Mouse (Mus musculus) ES-E14 (cell line): ENCODE results near the gene Nprl3. TPM values are rescaled to one million over a fixed set of nuclear protein-coding genes. Genes with fewer than 3 reads are reported as not detected.

Experiments
- DNase-seq: peaks from one replicate; pipeline ENCODE4 v3.0.0-alpha.2; 2013; ENCODE audit warnings: low read depth, low spot score
- H3K27ac ChIP-seq: 2 replicates; pipeline ENCODE4 v1.5.1; 2012; ENCODE audit warnings: low read depth, mild to moderate bottlenecking, low read length, moderate library complexity, mixed read lengths; ENCODE audit not compliant: poor library complexity, insufficient read depth, severe bottlenecking
- H3K36me3 ChIP-seq: 2 replicates; pipeline ENCODE4 v1.6.1; 2012; ENCODE audit warnings: mild to moderate bottlenecking, low read length, moderate library complexity, mixed read lengths; ENCODE audit not compliant: control insufficient read depth, poor library complexity, insufficient read depth, severe bottlenecking
- H3K4me1 ChIP-seq, 2 experiments: fragments of 150-350 bp in 1 of 2; sonication (generic) in 1 of 2; 2 replicates each; pipeline ENCODE4 v1.6.1; 2012; ENCODE audit warnings: low read length in 2 of 2, mild to moderate bottlenecking in 1 of 2, mixed read lengths in 1 of 2; ENCODE audit not compliant: control insufficient read depth in 2 of 2, insufficient read depth in 2 of 2, poor library complexity in 1 of 2
- H3K4me3 ChIP-seq, 2 experiments: fragments of 150-350 bp in 1 of 2; sonication (generic) in 1 of 2; 2 replicates each; pipeline ENCODE4 v1.5.1; 2012; ENCODE audit warnings: low read length in 2 of 2, low read depth in 1 of 2, mild to moderate bottlenecking in 1 of 2, mixed read lengths in 1 of 2; ENCODE audit not compliant: insufficient read depth in 1 of 2, poor library complexity in 1 of 2, severe bottlenecking in 1 of 2
- H3K9ac ChIP-seq: 2 replicates; pipeline ENCODE4 v1.6.1; 2012; ENCODE audit warnings: low read depth, mild to moderate bottlenecking, low read length, mixed read lengths; ENCODE audit not compliant: poor library complexity, insufficient read depth, severe bottlenecking
- H3K9me3 ChIP-seq: fragments of 150-350 bp; sonication (generic); 2 replicates; pipeline ENCODE4 v1.6.1; 2012; ENCODE audit warnings: low read depth, mild to moderate bottlenecking, low read length; ENCODE audit not compliant: control insufficient read depth, insufficient read depth
- CHD2 ChIP-seq: IDR thresholded peaks from 2 replicates; pipeline ENCODE4 v1.6.1; 2014; ENCODE audit warnings: mild to moderate bottlenecking, low read depth, low read length, inconsistent platforms
- HCFC1 ChIP-seq: IDR thresholded peaks from 2 replicates; pipeline ENCODE4 v1.6.1; 2012; ENCODE audit warnings: low read length, inconsistent platforms, borderline replicate concordance; ENCODE audit not compliant: insufficient read depth
- MAFK ChIP-seq: IDR thresholded peaks from 2 replicates; pipeline ENCODE4 v1.6.1; 2014; ENCODE audit warnings: mild to moderate bottlenecking, low read depth, low read length, inconsistent platforms; ENCODE audit not compliant: insufficient read depth
- ZC3H11A ChIP-seq: IDR thresholded peaks from 2 replicates; pipeline ENCODE4 v1.6.1; 2012; ENCODE audit warnings: low read depth, mild to moderate bottlenecking, inconsistent platforms, low read length, borderline replicate concordance
- ZNF384 ChIP-seq: IDR thresholded peaks from 2 replicates; pipeline ENCODE4 v1.6.1; 2012; ENCODE audit warnings: low read depth, low read length, inconsistent platforms
- in situ Hi-C, 2 experiments: fragments of 600-800 bp; cut with MboI; formaldehyde crosslinking; loops; one replicate each; pipeline ENCODE4 v1.15.1; 2025; ENCODE audit warnings: low sequenced_read_pairs in 2 of 2, inconsistent platforms in 1 of 2; ENCODE audit not compliant: unreplicated experiment in 2 of 2
- total RNA-seq: library from RNA; depleted of rRNA; stranded (reverse); fragments of 300-350 nt; gene quantifications from 2 replicates; pipeline ENCODE4 v1.2.3, GENCODE M21; 2012

The Nprl3 gene
- total RNA-seq, 1 experiment, result 47.2 TPM

DNA sequence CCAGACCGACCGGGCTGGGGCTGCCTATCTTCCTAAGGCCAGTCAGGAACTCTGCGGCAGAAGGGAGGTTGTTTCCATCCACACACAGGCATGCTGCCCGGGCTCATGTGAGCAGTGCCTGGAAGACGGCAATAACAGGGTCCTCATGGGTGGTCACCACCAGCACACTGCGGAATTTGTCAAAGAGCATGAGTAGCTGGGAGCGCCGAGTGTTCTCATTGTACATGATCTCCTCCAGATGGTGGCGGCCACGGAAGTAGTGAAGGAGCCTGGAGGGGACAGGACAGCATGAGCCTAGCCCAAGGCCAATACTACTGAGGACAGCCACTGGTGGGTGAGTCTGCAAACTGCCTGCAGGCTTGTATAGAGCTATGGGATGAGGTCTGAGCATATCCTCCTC lies 34.7 kb downstream of the Nprl3 start:
- H3K27ac ChIP-seq, result no peak overlapping the region
- TF ChIP-seq MAFK (no peak), ZC3H11A (no peak), CHD2 (no peak), HCFC1 (no peak), ZNF384 (no peak)
- in situ Hi-C loops, result no loop called here
- no peak overlapping the region for H3K4me3 ChIP-seq
- no peaks in the 10 kb centered on the region for H3K4me1 ChIP-seq
- no peak for DNase-seq
- no peak overlapping the region for H3K9ac ChIP-seq
- H3K9me3 ChIP-seq, result no peaks in the 10 kb centered on the region
- H3K36me3 ChIP-seq, result peaks cover 46% of the 10 kb centered on the region

DNA sequence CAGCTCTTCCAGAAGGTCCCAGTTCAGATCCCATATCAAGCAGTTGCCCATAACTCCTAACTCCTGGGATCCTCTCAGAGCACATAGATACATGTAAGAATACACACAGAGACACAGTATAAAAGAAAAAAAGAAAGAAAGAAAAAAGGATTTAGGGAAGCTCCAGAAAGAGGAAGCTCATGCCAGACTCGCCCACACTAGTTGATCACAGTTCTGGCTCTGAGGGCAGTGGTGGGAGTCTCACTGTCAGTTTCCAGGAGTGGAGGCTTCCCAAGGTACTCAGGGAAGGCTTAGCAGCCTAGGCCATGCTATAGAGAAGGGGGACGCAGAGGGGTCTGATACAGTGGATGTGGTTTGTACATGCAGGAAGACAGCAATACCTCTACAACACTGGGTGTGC lies 36.4 kb downstream of the Nprl3 start:
- DNase-seq, result no peak
- Histone ChIP-seq H3K4me1 (no peaks in the 10 kb centered on the region; a peak in 1 of 4 replicates), H3K36me3 (peaks cover 44% of the 10 kb centered on the region), H3K27ac (no peak overlapping the region), H3K4me3 (no peak overlapping the region), H3K9me3 (no peaks in the 10 kb centered on the region), H3K9ac (no peak overlapping the region)
- in situ Hi-C loops, result no loop called here
- TF ChIP-seq HCFC1, result no peak
- no peak for TF ChIP-seq ZNF384
- no peak for TF ChIP-seq CHD2
- no peak for TF ChIP-seq ZC3H11A
- TF ChIP-seq MAFK, result no peak

DNA sequence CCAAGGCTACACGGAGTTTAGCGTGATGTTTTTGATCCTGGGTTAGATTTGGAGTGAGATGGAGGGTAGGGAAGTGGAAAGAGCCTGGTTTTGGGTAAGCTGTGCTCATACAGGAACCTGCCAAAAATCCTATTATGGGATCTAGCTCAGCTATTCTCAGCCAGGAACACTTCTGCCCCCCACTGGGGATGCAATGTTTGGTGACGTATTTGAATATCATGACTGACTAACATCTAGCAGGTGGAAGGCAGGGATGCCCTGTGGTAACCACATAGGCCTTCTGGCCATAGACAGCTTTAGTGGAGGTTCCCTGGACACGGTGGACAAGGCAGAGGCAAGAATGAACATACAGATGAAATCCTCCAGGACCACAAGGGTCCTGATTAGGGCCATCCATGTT lies 37.3 kb downstream of the Nprl3 start:
- no peak for DNase-seq
- Histone ChIP-seq H3K27ac (no peak overlapping the region), H3K4me3 (no peak overlapping the region), H3K36me3 (peaks cover 44% of the 10 kb centered on the region), H3K9me3 (no peaks in the 10 kb centered on the region), H3K4me1 (peaks cover 0 to 4% of the 10 kb centered on the region in 2 experiments; a peak in 2 of 4 replicates), H3K9ac (no peak overlapping the region)
- TF ChIP-seq ZNF384 (no peak), ZC3H11A (no peak), MAFK (no peak), HCFC1 (no peak), CHD2 (no peak)
- in situ Hi-C loops, result no loop called here

DNA sequence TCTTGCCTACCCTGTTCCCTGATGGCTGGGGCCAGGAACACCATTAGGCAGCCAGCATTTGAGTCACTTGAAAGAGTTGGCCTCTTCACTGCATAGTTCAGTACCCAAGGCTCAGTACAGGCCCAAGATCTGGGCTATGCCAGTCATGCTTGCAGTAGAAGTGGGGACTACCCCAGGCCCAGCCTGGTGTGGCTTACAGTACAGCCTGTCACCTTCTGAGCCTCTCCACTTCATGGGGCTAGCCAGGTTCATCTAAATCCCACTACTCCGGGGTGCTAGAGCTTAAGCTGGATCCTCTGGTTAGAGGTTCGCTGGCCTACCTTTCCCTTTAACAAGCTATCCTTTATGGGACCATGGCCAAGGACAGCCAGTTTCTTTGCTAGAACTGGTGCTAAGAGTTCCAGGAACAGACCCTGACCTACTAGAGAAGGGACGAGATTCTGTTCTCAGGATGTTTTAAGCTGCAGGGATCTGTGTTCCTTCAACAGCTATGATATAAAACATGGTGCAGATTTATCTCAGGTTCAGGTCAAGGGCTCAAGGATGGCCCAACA lies 39.1 kb downstream of the Nprl3 start:
- TF ChIP-seq CHD2 (no peak), HCFC1 (no peak)
- Histone ChIP-seq H3K9ac (no peak overlapping the region), H3K9me3 (no peaks in the 10 kb centered on the region), H3K4me3 (no peak overlapping the region), H3K4me1 (peaks cover 0 to 13% of the 10 kb centered on the region in 2 experiments; a peak in 2 of 4 replicates), H3K27ac (no peak overlapping the region), H3K36me3 (peaks cover 30% of the 10 kb centered on the region; the same call in 1 of the 2 replicates)
- in situ Hi-C loops, result no loop called here
- DNase-seq, result no peak

DNA sequence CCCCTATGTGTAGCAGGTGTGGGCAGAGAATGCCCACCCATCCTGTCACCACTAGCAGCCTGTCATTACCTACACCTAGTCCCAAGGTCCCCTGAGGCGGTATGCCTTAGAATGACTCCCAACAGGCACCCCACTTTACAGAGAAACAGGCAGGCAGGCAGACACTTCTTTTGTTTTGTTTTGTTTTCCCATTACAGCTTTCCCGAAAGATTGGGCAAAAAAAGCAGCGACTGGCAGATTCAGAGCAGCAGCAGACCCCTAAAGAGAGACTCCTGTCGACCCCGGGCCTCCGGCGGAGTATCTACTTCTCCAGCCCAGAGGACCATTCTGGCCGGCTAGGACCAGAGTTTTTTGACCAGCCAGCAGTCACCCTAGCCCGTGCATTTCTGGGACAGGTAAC lies 40.0 kb downstream of the Nprl3 start:
- no peak for TF ChIP-seq CHD2
- TF ChIP-seq ZNF384, result no peak
- no peak for TF ChIP-seq ZC3H11A
- no peak for TF ChIP-seq MAFK
- no peak for TF ChIP-seq HCFC1
- no peak for DNase-seq
- in situ Hi-C loops, result no loop called here
- Histone ChIP-seq H3K4me3 (no peak overlapping the region), H3K9me3 (no peaks in the 10 kb centered on the region), H3K27ac (no peak overlapping the region), H3K4me1 (peaks cover 0 to 17% of the 10 kb centered on the region in 2 experiments; a peak in 3 of 4 replicates), H3K36me3 (peaks cover 25% of the 10 kb centered on the region; the same call in 1 of the 2 replicates), H3K9ac (no peak overlapping the region)
